Mouse (Mus musculus) ES-E14 (cell line): ENCODE results near the gene Myzap.

Source experiments
- CHD2 ChIP-seq: IDR thresholded peaks from 2 replicates; pipeline ENCODE4 v1.6.1; 2014; ENCODE audit warnings: mild to moderate bottlenecking, low read depth, low read length, inconsistent platforms
- MAFK ChIP-seq: IDR thresholded peaks from 2 replicates; pipeline ENCODE4 v1.6.1; 2014; ENCODE audit warnings: mild to moderate bottlenecking, low read depth, low read length, inconsistent platforms; ENCODE audit not compliant: insufficient read depth
- ZC3H11A ChIP-seq: IDR thresholded peaks from 2 replicates; pipeline ENCODE4 v1.6.1; 2012; ENCODE audit warnings: low read depth, mild to moderate bottlenecking, inconsistent platforms, low read length, borderline replicate concordance

DNA sequence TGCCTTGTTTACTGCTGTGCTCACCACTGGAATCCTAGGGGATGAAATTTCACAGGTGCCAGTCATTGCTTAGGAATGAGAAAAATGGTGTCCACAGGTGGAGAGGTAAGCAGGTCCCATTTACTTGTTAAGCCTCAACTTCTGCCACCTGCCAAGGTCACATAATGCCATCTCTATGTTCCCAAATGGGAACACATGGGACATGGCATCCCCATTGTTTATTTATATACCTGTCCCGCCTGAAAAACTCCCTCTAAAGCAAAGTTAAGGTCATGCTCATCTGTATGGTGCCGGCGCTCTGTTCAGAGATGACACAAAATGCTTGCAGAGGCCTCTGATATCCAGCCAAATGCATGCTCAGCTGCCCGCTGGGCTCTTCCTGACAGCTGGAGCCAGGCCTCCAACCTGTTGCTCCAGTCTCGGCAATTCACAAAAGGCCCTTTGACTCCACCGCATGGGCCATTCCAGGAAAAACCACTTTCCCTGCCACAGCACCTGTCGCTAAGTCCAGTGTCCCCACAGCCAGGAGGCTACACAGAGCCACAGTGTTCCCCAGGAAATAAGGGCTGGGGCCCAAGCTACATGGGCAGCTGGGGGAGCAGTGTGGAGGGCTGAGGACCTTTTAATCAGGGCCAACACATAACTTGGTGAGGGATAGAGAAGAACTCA lies 13.1 kb downstream of the Myzap start:
- no peak for TF ChIP-seq MAFK
- TF ChIP-seq ZC3H11A: no peak
- TF ChIP-seq CHD2: no peak
